Mouse (Mus musculus) lung, adult 2 months (tissue): ENCODE data around the gene Sh2d4b. TPM values are rescaled to one million over a fixed set of nuclear protein-coding genes. Genes with fewer than 3 reads are reported as not detected.

Source experiments
- DNase-seq: peaks from one replicate; pipeline ENCODE4 v3.0.0; 2022
- H3K4me1 ChIP-seq: fragments of 200-500 bp; 2 replicates; pipeline ENCODE4 v1.6.1; 2011; ENCODE audit warnings: low read length; ENCODE audit not compliant: control insufficient read depth, insufficient read depth
- H3K4me3 ChIP-seq: fragments of 200-500 bp; replicated peaks from 2 replicates; pipeline ENCODE3; 2011; ENCODE audit warnings: low read depth, mild to moderate bottlenecking, control low read depth, low read length; ENCODE audit errors: extremely low read depth
- CTCF ChIP-seq: fragments of 200-500 bp; IDR thresholded peaks from 2 replicates; pipeline ENCODE4 v1.5.1; 2011; ENCODE audit warnings: mild to moderate bottlenecking, low read length, control low read depth; ENCODE audit not compliant: insufficient read depth
- POLR2A ChIP-seq: fragments of 200-500 bp; IDR thresholded peaks from 2 replicates; pipeline ENCODE4 v1.6.1; 2011; ENCODE audit warnings: low read depth, mild to moderate bottlenecking, control low read depth, low read length, borderline replicate concordance; ENCODE audit errors: extremely low read depth
- WGBS: fragments of 180-500 bp; shearing (Covaris S2); methylation state at CpG from one replicate; pipeline ENCODE4 v1.1.7; 2018; 5-methylcytosine and 5-hydroxymethylcytosine counted together
- polyA plus RNA-seq: library from polyadenylated mRNA; depleted of rRNA; stranded (reverse); fragments of >200 nt; gene quantifications from 2 replicates; pipeline ENCODE4 v1.2.3, GENCODE M21; 2012

The Sh2d4b gene
- polyA plus RNA-seq, 1 experiment: 0.54 TPM

DNA sequence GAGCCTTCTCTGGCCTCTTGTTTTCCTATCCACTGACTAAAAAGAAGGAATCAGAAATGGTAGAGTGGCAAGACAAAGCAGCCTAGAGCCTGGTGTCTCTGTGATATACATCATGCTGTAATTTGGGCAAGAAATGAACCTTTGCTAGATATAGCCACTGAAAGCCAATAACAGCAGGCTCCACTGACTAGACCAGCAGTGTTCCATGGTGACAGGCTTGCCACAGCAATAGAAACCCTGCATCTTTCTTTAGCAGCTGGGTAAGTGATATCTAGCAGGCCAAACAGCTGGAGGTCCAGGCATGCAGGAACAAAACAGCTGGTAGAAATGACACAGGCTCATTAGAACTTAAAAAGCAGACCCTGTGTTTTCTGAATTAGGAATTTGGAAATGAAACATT lies 18.5 kb downstream of the Sh2d4b start:
- Histone ChIP-seq H3K4me3 (no peak overlapping the region), H3K4me1 (no peaks in the 10 kb centered on the region)
- no peak for DNase-seq
- TF ChIP-seq CTCF: no peak
- no peak for TF ChIP-seq POLR2A

- TF ChIP-seq CTCF (no peak), POLR2A (no peak)
- no peak overlapping the region for H3K4me3 ChIP-seq
- 85% methylated on average over 5 of the region's 5 CpGs for WGBS
- no peaks in the 10 kb centered on the region for H3K4me1 ChIP-seq
- no peak for DNase-seq
Measured at GRCm38 (mm10) chr14:40873961-40874360, 19.1 kb downstream of the Sh2d4b start.

DNA sequence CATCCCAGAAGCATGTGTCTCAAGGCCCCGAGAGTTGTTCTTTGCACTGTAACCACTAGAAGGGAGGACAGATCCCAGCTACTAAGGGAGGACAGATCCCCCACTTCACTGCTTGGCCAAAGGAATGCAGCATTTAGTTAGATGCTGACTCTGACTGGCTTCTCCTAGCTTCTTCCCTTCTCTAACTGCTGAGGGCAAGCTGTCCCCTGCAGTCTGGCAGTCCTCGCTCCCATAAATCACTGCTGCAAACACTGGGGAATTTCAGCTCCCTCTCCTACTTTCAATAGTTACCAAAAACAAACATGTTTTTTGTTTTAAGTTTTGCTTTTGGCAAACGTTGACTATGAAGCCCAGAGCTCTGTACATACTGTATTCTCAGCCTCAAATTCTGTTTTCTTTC lies 22.5 kb downstream of the Sh2d4b start:
- 55% methylated on average over 3 of the region's 3 CpGs for WGBS
- no peak for TF ChIP-seq POLR2A
- TF ChIP-seq CTCF: no peak
- no peak for DNase-seq
- no peak overlapping the region for H3K4me3 ChIP-seq
- no peaks in the 10 kb centered on the region for H3K4me1 ChIP-seq

- no peaks in the 10 kb centered on the region for H3K4me1 ChIP-seq
- no peak for TF ChIP-seq POLR2A
- no peak for TF ChIP-seq CTCF
- H3K4me3 ChIP-seq: no peak overlapping the region
- WGBS: 52% methylated on average over 6 of the region's 6 CpGs
- DNase-seq: no peak
Measured at GRCm38 (mm10) chr14:40864811-40865514, 28.1 kb downstream of the Sh2d4b start.

- H3K4me1 ChIP-seq: no peaks in the 10 kb centered on the region
- DNase-seq: no peak
- TF ChIP-seq CTCF (no peak), POLR2A (no peak)
- H3K4me3 ChIP-seq: no peak overlapping the region
- WGBS: 80% methylated on average over 3 of the region's 3 CpGs
Measured at GRCm38 (mm10) chr14:40863659-40864058, 29.4 kb downstream of the Sh2d4b start.

DNA sequence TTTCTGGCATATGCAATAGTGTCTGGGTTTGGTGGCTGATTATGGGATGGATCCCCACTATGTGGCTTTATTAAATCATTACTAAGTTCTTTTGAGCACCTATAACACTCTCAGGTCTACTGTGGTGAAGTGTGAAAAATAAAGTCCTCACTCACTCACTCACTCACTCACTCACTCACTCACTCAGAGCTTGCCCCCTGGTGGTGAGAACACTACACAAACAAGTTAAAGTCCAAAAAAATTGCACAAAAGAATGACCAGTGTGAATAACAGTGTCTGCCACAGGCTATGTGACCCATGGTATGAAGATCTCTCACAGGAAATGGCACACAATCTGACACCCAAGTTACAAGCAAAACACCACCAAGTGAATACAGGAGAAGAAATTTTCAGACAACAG lies 30.0 kb downstream of the Sh2d4b start:
- no peak for DNase-seq
- TF ChIP-seq CTCF (no peak), POLR2A (no peak)
- no peaks in the 10 kb centered on the region for H3K4me1 ChIP-seq
- H3K4me3 ChIP-seq: no peak overlapping the region

DNA sequence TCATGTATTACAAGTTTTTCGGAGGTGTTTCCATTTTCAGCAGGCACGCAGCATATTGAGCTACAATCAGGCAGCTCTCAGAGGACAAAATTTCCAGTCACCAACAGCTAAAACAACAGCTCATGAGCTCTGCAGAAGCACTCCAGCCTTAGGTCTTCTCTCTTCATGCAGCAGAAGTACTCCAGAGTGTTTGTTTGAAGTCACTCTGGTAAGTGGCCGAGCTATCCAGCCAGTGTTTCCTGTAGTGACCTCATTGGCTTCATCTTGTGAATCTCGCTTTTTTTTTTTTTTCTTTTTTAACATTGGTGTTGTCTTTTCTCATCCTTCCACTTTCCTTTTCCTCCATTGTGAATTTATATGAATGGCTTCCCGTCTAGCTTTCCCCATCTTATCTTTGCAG lies 40.1 kb downstream of the Sh2d4b start:
- DNase-seq: no peak
- H3K4me3 ChIP-seq: no peak overlapping the region
- TF ChIP-seq CTCF (no peak), POLR2A (no peak)
- H3K4me1 ChIP-seq: no peaks in the 10 kb centered on the region; the same call in 1 of the 2 replicates
- 19% methylated on average over 5 of the region's 5 CpGs for WGBS

- H3K4me3 ChIP-seq: no peak overlapping the region
- no peak for TF ChIP-seq POLR2A
- TF ChIP-seq CTCF: no peak
- no peak for DNase-seq
- H3K4me1 ChIP-seq: no peaks in the 10 kb centered on the region
Measured at GRCm38 (mm10) chr14:40837397-40837796, 55.7 kb downstream of the Sh2d4b start.

- Histone ChIP-seq H3K4me3 (no peak overlapping the region), H3K4me1 (no peaks in the 10 kb centered on the region; the same call in 1 of the 2 replicates)
- 82% methylated on average over 9 of the region's 9 CpGs for WGBS
- no peak for DNase-seq
- TF ChIP-seq POLR2A (no peak), CTCF (no peak)
Measured at GRCm38 (mm10) chr14:40830505-40830904, 62.6 kb downstream of the Sh2d4b start.

GRCm38 (mm10) chr14:40830094-40830493 lies 63.0 kb downstream of the Sh2d4b start:
- 69% methylated on average over 11 of the region's 11 CpGs for WGBS
- Histone ChIP-seq H3K4me1 (no peaks in the 10 kb centered on the region; the same call in 1 of the 2 replicates), H3K4me3 (no peak overlapping the region)
- TF ChIP-seq POLR2A: no peak
- TF ChIP-seq CTCF: no peak
- DNase-seq: no peak
